Mouse (Mus musculus) lung, postnatal 10 days (tissue): Measurements from ENCODE around the gene Wnt7a.

Source experiments
- DNase-seq: peaks from one replicate; pipeline ENCODE4 v3.0.0; 2021

Wnt7a gene

DNA sequence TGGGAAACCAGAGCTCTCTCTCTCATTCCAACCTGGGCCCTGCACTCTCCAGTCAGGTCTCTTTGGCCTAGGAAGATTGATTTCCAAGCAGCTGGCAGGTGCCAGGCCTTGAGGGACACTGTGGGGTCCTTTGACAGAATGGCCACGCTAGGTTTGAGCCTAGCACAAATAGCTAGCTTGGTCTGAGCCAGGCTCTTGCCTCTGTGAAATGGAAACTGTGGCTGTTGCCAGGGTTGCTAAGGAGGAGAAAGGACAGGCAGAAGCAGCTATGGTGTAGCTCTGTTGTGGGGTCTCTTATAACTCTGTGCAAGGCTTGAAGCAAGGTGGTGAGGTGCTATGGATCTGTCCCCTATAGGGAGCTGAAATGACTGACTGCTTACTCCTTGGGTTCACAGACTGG lies 75.7 kb downstream of the Wnt7a start:
- DNase-seq, result no peak

DNA sequence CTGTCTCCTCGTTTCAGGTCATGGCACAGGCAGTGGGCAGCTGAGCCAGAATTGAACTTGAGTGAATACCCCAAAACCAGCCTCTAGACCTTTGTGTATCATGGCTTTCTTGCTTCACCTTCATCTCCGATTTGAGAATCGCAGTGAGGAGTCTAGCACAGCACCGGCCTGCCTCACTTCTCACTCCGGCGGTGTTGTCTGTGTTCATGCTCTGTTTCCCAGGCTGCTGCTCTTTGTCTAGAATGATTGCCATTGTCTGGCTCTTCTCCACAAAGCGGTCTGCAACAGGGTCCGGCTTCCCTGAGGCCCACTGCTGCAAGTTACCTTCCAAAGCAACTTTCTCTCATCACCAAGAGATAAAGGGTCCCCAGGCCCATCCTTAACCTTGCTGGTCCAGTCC lies 79.3 kb downstream of the Wnt7a start:
- DNase-seq, result no peak

DNA sequence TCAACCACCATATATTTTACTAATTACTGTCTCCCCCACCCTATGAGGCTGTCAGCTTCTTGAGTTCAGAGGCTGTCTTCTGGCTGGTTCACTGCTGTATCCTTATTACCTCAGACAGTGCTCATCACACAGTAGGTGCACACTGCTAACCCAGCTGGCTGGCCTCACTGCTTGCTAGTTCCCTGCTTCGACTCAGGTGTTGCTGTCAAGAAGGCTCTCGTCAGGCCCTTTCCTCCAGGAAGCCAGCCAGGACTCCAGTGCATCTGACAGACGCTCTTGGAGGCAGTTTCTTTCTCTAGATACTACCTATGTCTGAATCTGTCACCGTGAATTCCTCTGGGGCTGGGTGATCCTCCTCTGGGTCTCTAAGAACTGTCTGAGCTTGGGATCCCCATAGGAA lies 85.6 kb downstream of the Wnt7a start:
- DNase-seq, result no peak

DNA sequence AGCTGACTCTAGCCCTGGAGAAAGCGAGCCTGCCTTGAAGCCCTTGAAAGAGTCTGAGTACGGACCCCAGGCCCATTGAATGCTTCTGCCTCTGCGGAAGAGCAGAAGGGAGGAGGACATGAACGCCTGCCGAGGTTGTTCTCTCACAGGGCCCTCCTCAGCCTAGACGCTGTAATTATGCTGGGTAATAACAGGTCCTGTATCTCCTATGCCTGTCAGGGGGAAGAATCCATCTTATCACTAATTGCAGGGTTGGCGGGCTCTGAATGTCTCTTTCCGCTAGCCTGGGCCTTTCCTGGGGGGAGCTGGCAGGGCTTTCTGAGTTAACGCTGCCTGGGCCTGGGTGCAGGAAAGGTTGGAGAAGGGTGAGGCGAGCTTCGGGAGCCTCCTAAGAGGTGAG lies 86.4 kb downstream of the Wnt7a start:
- DNase-seq, result no peak

DNA sequence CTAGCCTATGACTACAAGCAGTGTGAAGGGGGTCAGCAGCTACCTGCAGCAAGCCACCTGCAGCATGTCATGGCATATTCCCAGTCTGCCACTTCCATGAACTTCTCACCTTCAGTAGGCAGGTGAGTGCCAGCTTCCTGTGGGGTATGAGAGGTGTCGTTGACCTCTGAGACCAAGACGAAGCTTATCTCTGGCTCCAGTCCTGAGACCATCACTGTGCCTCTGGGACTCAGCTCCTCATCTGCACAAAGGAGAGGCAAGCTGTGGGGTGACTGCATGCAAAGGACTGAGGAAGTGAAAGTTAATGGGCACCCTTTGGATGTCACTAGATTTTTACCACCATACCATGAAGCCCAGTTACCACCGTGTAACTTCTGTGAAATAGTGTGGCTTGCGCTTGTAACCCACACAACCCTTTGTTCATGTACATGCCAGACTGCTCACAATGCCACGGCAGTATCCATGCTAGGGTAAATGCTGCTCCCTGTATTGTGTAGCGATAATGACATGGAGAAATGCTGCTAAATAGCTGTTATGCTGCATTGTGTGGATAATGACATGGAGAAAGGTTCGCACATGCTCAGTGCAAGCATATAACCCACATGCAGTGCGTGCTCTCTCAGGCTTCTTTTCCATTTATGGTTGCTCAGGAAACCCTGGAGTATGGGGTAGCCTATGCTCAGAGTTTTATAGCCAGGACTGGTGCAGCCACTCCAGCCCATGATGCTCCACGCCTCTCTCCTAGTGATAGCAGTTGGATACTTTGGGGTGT lies 89.0 kb downstream of the Wnt7a start:
- no peak for DNase-seq
